Mouse (Mus musculus) liver, embryonic 14.5 days (tissue): Measurements from ENCODE around the gene Macf1. TPM values are rescaled to one million over a fixed set of nuclear protein-coding genes. Genes with fewer than 3 reads are reported as not detected.
"Not testable (repeated sequence)": the region's sequence is repeated elsewhere in the genome, so short reads cannot be mapped to it uniquely, and the experiment has no call there.

ENCODE experiments used
- ATAC-seq: fragments of 200-750 bp; cut with Nextera tagmentation; 2 replicates; pipeline ENCODE4 v1.8.0; 2017; ENCODE audit warnings: moderate number of reproducible peaks, mild to moderate bottlenecking, moderate library complexity; ENCODE audit not compliant: insufficient read depth
- DNase-seq, 3 experiments: peaks; one replicate each; pipeline ENCODE4 v3.0.0-alpha.2; 2012 to 2013; ENCODE audit warnings: low read depth in 3 of 3, low spot score in 3 of 3
- H3K27ac ChIP-seq: fragments of 300-500 bp; sonication (generic); 2 replicates; pipeline ENCODE4 v1.5.1; 2014; ENCODE audit warnings: moderate library complexity, mild to moderate bottlenecking, control low read depth, inconsistent platforms
- H3K27me3 ChIP-seq: fragments of 300-500 bp; sonication (generic); 2 replicates; pipeline ENCODE4 v1.6.1; 2014; ENCODE audit warnings: mild to moderate bottlenecking, low read length, moderate library complexity; ENCODE audit not compliant: control insufficient read depth, insufficient read depth
- H3K36me3 ChIP-seq: fragments of 300-500 bp; sonication (generic); replicated peaks from 2 replicates; pipeline ENCODE4 v1.6.1; 2014; ENCODE audit warnings: low read depth; ENCODE audit not compliant: control insufficient read depth, insufficient read depth
- H3K4me1 ChIP-seq, 2 experiments: fragments of 200-500 bp in 1 of 2; fragments of 300-500 bp in 1 of 2; sonication (generic) in 1 of 2; replicated peaks; 2 replicates each; pipeline ENCODE4 v1.6.1; 2012 to 2014; ENCODE audit warnings: antibody characterized with exemption in 1 of 2, inconsistent platforms in 1 of 2, low read length in 1 of 2; ENCODE audit not compliant: control insufficient read depth in 2 of 2, insufficient read depth in 2 of 2
- H3K4me2 ChIP-seq: fragments of 300-500 bp; sonication (generic); 2 replicates; pipeline ENCODE4 v1.6.1; 2014; ENCODE audit warnings: low read depth, mild to moderate bottlenecking, control low read depth, moderate library complexity
- H3K4me3 ChIP-seq, 2 experiments: fragments of 200-500 bp in 1 of 2; fragments of 300-500 bp in 1 of 2; sonication (generic) in 1 of 2; 2 replicates each; pipeline ENCODE4 v1.5.1; 2012 to 2014; ENCODE audit warnings: low read depth in 2 of 2, low read length in 2 of 2, mild to moderate bottlenecking in 2 of 2, control low read depth in 1 of 2, inconsistent platforms in 1 of 2, moderate library complexity in 1 of 2; ENCODE audit not compliant: insufficient read depth in 1 of 2
- H3K9ac ChIP-seq: fragments of 300-500 bp; sonication (generic); replicated peaks from 2 replicates; pipeline ENCODE4 v1.6.1; 2014; ENCODE audit warnings: mild to moderate bottlenecking, control low read depth, moderate library complexity
- H3K9me3 ChIP-seq: fragments of 300-500 bp; sonication (generic); 2 replicates; pipeline ENCODE4 v1.6.1; 2016; ENCODE audit warnings: low read length, mixed read lengths; ENCODE audit not compliant: control insufficient read depth
- CTCF ChIP-seq: IDR thresholded peaks from 2 replicates; pipeline ENCODE4 v1.5.1; 2016; ENCODE audit warnings: antibody characterized with exemption, low read depth, control low read depth
- EP300 ChIP-seq: IDR thresholded peaks from 2 replicates; pipeline ENCODE4 v1.6.1; 2016; ENCODE audit warnings: antibody characterized with exemption, low read depth
- WGBS: fragments of 180-500 bp; shearing (Covaris S2); extraction: QIAGEN DNeasy Blood & Tissue Kit; methylation state at CpG from one replicate; pipeline ENCODE4 v1.1.7; 2014; ENCODE audit not compliant: insufficient replicate concordance; 5-methylcytosine and 5-hydroxymethylcytosine counted together
- polyA plus RNA-seq, 2 experiments: library from polyadenylated mRNA; depleted of rRNA in 1 of 2; stranded (reverse) in 1 of 2; unstranded in 1 of 2; fragments of >200 nt; fragmentation: Nextera tagmentation in 1 of 2; extraction: Ambion mirVana in 1 of 2; gene quantifications; 2 replicates each; pipeline versions ENCODE4 v1.2.1 to v1.2.3; 2012 to 2014

Macf1 gene
- polyA plus RNA-seq, 2 experiments: 13.4 to 15.1 TPM

DNA sequence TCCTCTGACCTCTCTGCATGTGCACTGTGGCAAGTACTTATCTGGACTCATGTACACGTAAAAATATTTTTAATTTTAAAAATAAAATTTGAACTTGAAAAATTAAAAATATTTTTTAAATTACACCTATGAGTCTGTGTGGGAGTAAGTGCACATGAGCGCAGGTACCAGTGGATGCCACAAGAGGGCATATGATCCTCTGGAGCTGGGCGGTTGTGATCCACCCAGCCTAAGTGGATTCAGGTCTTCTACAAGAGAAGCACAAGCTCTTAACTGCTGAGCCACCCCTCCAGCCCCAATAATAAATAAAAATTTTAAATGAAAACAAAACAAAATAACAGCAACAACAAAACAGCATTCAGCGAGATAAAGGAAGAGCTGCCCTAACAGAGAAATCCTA lies 351.0 kb downstream of the Macf1 start:
- no peaks in the 10 kb centered on the region for H3K9me3 ChIP-seq
- no peak for TF ChIP-seq CTCF
- no peaks in the 10 kb centered on the region for H3K27me3 ChIP-seq
- H3K27ac ChIP-seq: no peak overlapping the region
- DNase-seq (no peak), ATAC-seq (no peak)
- no peak overlapping the region for H3K4me3 ChIP-seq
- no peaks in the 10 kb centered on the region for H3K4me1 ChIP-seq
- no peak overlapping the region for H3K4me2 ChIP-seq
- no peaks in the 10 kb centered on the region for H3K36me3 ChIP-seq
- 81% methylated on average over 4 of the region's 4 CpGs for WGBS
- H3K9ac ChIP-seq: no peak overlapping the region

DNA sequence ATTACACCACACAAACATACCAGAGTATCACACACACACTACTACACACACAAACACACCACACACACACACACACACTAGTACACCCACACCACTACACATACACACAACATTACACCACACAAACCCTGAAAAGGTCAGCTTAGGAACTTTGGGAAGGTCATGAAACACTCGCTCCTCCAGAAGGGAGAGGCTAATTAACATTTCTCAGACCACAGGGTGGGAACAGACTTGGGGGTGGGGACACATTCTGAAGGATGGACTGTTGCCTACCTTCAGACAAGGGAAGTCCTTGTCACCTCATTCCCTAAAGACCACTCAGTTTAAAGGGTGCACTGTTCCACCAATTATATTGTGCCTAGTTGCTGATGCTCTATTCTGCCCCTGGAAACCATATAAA lies 352.2 kb downstream of the Macf1 start:
- H3K27ac ChIP-seq, H3K4me1 ChIP-seq, ATAC-seq, H3K9me3 ChIP-seq, DNase-seq, H3K36me3 ChIP-seq, H3K27me3 ChIP-seq, H3K4me2 ChIP-seq, H3K4me3 ChIP-seq, H3K9ac ChIP-seq: not testable (repeated sequence)
- 70% methylated on average over 1 of the region's 1 CpGs for WGBS

DNA sequence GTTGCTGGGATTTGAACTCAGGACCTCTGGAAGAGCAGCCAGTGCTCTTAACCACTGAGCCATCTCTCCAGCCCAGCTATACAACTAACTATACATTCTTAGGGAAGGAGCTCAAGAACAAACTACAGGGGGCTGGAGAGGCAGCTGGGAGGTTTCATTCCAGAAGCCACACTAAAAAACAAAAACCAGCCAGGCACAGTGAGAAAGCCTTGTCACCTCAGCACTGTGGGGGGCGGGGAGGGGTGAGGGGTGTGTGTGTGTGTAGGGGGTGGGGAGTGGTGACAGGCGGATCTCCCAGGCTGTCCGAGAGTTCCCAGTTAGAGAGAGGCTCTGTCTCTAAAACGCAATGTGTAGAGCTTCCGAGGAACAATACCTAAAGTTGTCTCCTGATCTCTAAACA lies 352.8 kb downstream of the Macf1 start:
- Histone ChIP-seq H3K27me3 (no peaks in the 10 kb centered on the region), H3K9me3 (no peaks in the 10 kb centered on the region), H3K36me3 (no peaks in the 10 kb centered on the region), H3K9ac (no peak overlapping the region), H3K4me3 (no peak overlapping the region), H3K27ac (no peak overlapping the region), H3K4me1 (no peaks in the 10 kb centered on the region), H3K4me2 (no peak overlapping the region)
- TF ChIP-seq EP300: no peak
- no peak for TF ChIP-seq CTCF
- DNase-seq (no peak), ATAC-seq (no peak)
- WGBS: 64% methylated on average over 5 of the region's 5 CpGs

DNA sequence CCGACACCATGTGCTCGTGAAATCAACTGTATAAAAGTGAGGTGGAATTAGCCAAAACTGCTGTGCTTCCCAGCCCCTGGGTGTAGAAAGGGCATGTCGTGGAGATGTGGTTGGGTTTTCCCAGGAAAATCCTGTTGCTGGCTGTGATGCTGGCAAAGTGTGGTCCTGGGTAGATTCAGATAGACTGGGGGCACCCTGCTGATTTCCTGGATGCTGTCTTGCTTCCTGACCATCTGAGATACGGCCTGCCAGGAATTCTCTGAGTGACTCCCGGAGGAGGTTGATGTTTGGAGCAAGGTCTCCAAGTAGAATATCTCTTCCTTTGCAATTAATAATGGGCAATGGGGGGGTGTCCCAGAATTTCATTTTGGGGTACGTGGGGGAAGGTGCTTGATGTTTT lies 355.2 kb downstream of the Macf1 start:
- 58% methylated on average over 6 of the region's 6 CpGs for WGBS

DNA sequence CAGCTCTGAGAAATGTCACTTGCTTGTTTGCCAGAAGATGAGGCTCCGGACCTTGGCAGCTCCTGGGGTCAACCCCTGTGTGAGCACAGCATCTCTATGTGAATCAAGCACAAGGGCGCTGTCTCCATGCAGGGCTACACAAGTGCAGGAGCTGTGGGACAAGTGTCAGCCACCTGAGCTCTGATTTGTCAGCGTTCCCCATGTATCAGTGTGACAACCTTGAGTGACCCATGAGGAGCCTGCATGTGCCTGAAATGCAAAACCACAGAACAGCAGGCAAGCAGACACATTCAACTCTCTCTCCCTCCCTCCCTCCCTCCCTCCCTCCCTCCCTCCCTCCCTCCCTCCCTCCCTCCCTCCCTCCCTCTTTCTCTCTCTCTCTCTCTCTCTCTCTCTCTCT lies 356.5 kb downstream of the Macf1 start:
- Histone ChIP-seq H3K27me3 (peaks cover 5% of the 10 kb centered on the region), H3K9me3 (no peaks in the 10 kb centered on the region), H3K27ac (no peak overlapping the region), H3K36me3 (no peaks in the 10 kb centered on the region), H3K4me3 (no peak overlapping the region), H3K4me2 (no peak overlapping the region), H3K9ac (no peak overlapping the region), H3K4me1 (no peaks in the 10 kb centered on the region)
- 40% methylated on average over 3 of the region's 3 CpGs for WGBS
- TF ChIP-seq CTCF (no peak), EP300 (no peak)
- ATAC-seq: no peak
- no peak for DNase-seq

More for the DNA sequence above, 355.2 kb downstream of the Macf1 start:
- Histone ChIP-seq H3K36me3 (no peaks in the 10 kb centered on the region), H3K9ac (no peak overlapping the region), H3K4me2 (no peak overlapping the region), H3K4me1 (no peaks in the 10 kb centered on the region), H3K27me3 (no peaks in the 10 kb centered on the region), H3K4me3 (no peak overlapping the region), H3K27ac (no peak overlapping the region), H3K9me3 (no peaks in the 10 kb centered on the region)
- ATAC-seq (no peak), DNase-seq (no peak)
- TF ChIP-seq CTCF (no peak), EP300 (no peak)

DNA sequence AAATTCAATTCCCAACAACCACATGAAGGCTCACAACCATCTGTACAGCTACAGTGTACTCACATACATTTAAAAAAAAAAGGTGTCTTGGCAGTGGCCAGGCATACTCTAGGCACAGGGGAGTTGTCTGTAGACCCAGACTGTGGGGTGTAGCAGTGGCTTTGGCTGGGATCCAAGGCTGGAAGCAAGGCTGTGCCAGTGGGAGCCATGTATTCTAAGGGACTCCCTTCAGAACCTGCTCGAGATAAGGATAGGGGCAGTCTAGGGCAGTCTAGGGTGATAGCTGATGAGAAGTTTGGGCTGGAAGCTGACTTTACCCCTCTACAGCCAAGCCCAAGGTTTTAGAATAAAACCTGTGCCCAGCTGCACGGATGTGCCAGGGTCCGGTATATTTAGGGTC lies 358.1 kb downstream of the Macf1 start:
- H3K4me3 ChIP-seq: no peak overlapping the region
- no peaks in the 10 kb centered on the region for H3K9me3 ChIP-seq
- no peaks in the 10 kb centered on the region for H3K36me3 ChIP-seq
- TF ChIP-seq EP300 (no peak), CTCF (no peak)
- H3K9ac ChIP-seq: no peak overlapping the region
- DNase-seq (no peak), ATAC-seq (no peak)
- H3K4me2 ChIP-seq: no peak overlapping the region
- H3K27me3 ChIP-seq: peaks cover 5% of the 10 kb centered on the region
- no peaks in the 10 kb centered on the region for H3K4me1 ChIP-seq
- H3K27ac ChIP-seq: no peak overlapping the region
- WGBS: 69% methylated on average over 3 of the region's 3 CpGs
